Mouse (Mus musculus) hindbrain, postnatal 0 days (tissue): ENCODE results near the gene Gtpbp4. TPM values are rescaled to one million over a fixed set of nuclear protein-coding genes. Genes with fewer than 3 reads are reported as not detected.

ENCODE experiments used
- ATAC-seq: fragments of 200-750 bp; cut with Nextera tagmentation; 2 replicates; pipeline ENCODE4 v1.8.0; 2017; ENCODE audit warnings: mild to moderate bottlenecking, moderate TSS enrichment, moderate library complexity
- DNase-seq: peaks from one replicate; pipeline ENCODE4 v3.0.0-alpha.2; 2015; ENCODE audit warnings: low spot score
- H3K27ac ChIP-seq: fragments of 300-500 bp; sonication (generic); 2 replicates; pipeline ENCODE4 v1.5.1; 2014; ENCODE audit warnings: mild to moderate bottlenecking
- H3K27me3 ChIP-seq: fragments of 300-500 bp; sonication (generic); 2 replicates; pipeline ENCODE4 v1.6.1; 2014; ENCODE audit warnings: low read length, mixed read lengths; ENCODE audit not compliant: insufficient read depth
- H3K36me3 ChIP-seq: fragments of 300-500 bp; sonication (generic); 2 replicates; pipeline ENCODE4 v1.6.1; 2014; ENCODE audit warnings: low read length, mixed read lengths; ENCODE audit not compliant: insufficient read depth
- H3K4me1 ChIP-seq: fragments of 300-500 bp; sonication (generic); 2 replicates; pipeline ENCODE4 v1.6.1; 2014; ENCODE audit warnings: antibody characterized with exemption, low read length, mixed read lengths; ENCODE audit not compliant: insufficient read depth
- H3K4me2 ChIP-seq: fragments of 300-500 bp; sonication (generic); 2 replicates; pipeline ENCODE4 v1.6.1; 2014; ENCODE audit warnings: low read depth, mild to moderate bottlenecking, low read length, moderate library complexity, mixed read lengths
- H3K4me3 ChIP-seq: fragments of 300-500 bp; sonication (generic); 2 replicates; pipeline ENCODE4 v1.5.1; 2014; ENCODE audit warnings: low read length
- H3K9ac ChIP-seq: fragments of 300-500 bp; sonication (generic); replicated peaks from 2 replicates; pipeline ENCODE4 v1.6.1; 2014; ENCODE audit warnings: mild to moderate bottlenecking, low read length, moderate library complexity, mixed read lengths
- H3K9me3 ChIP-seq: fragments of 300-500 bp; sonication (generic); 2 replicates; pipeline ENCODE4 v1.6.1; 2016; ENCODE audit warnings: low read length, mixed read lengths
- CTCF ChIP-seq: IDR thresholded peaks from 2 replicates; pipeline ENCODE4 v1.5.1; 2016; ENCODE audit warnings: antibody characterized with exemption, control low read depth, low read depth
- WGBS: fragments of 180-500 bp; shearing (Covaris S2); extraction: QIAGEN DNeasy Blood & Tissue Kit; methylation state at CpG from one replicate; pipeline ENCODE4 v1.1.7; 2014; 5-methylcytosine and 5-hydroxymethylcytosine counted together
- polyA plus RNA-seq: library from polyadenylated mRNA; unstranded; fragments of >200 nt; fragmentation: Nextera tagmentation; extraction: Ambion mirVana; gene quantifications from 2 replicates; pipeline ENCODE4 v1.2.1, GENCODE M21; 2015
- total RNA-seq: library from RNA; depleted of rRNA; stranded (reverse); fragments of >200 nt; gene quantifications from 2 replicates; pipeline ENCODE4 v1.2.3, GENCODE M21; 2014; rRNA removed

The Gtpbp4 gene
- total RNA-seq, result 11.9 and 19.6 TPM in 2 replicates
- 53.0 and 57.8 TPM in 2 replicates for polyA plus RNA-seq

DNA sequence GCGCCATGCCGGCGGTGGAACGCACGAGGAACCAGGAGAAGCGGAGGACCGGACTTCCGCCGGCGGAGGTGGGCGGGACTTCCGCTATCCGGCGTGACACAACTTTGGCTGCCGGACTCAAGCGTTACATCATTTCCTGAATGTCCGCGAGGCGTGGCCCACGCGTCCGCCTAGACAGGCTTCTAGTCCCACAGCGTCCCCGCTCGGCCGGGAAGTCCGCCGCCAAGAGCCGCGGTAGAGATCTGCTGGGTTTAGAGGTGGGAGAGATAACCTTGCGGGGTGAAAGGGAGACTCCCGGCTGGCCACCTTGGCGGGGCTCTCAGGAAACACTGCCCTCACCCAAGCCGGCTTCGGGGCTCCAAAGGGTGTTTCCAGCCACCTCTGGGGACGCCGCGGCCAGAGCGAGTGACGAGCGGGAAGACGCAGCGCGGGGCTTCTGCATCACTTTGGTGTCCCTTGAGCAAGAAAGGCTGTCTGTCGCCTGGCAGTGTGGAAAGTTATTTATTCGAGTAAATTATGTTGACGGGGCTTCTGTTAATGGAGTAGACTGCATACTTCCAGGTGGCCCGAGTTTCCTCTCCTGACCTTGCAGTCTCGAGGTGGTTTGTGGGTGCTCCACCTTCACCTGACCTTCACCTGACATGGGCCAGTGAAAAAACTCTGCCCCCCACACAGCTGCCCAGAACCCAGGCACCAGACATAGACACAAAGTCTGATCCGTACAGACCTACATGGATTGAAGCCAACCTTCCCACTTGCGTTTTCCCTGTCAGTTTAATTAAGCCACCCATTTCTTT, at the start of gene Gtpbp4:
Gene Gtpbp4 (minus strand): TSS at position 94 of the 797 bp plus-strand sequence.
- DNase-seq (peak; percentile 99), ATAC-seq (peak; percentile 99)
- TF ChIP-seq CTCF, result peak; percentile 84
- Histone ChIP-seq H3K36me3 (peaks cover 2% of the 10 kb centered on the region; the same call in 1 of the 2 replicates), H3K4me1 (peaks cover 11% of the 10 kb centered on the region), H3K9me3 (no peaks in the 10 kb centered on the region), H3K4me2 (peak within 1 kb of the TSS; percentile 94), H3K27ac (peak within 1 kb of the TSS; percentile 86), H3K4me3 (peak within 1 kb of the TSS; percentile 97), H3K9ac (peak within 1 kb of the TSS; percentile 88), H3K27me3 (no peaks in the 10 kb centered on the region)
- under 1% methylated on average over 51 of the region's 51 CpGs for WGBS

DNA sequence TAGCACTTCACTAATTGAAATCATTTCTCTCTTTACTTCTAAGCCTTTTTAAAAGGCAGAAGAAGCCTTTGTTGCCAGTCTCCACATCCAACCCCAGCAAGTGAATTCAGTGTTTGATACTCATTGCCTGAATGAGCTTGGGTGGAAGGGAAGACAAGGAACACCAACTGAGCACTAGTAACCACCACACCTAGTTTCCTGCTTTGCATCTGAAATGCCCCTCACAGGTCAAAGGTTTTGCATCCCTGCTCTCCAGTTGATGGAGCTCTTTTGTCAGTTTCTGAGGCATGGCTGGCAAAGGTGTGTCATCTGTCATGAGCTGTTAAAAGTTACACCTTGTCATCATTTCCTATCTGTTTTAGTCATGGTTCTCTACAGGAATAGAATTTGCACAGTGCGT, 48.8 kb upstream of the Gtpbp4 start:
- H3K4me1 ChIP-seq, result no peaks in the 10 kb centered on the region
- H3K27ac ChIP-seq, result no peak overlapping the region
- WGBS, result 97% methylated on average over 1 of the region's 1 CpGs
- H3K4me2 ChIP-seq, result no peak overlapping the region
- no peaks in the 10 kb centered on the region for H3K9me3 ChIP-seq
- ATAC-seq (no peak), DNase-seq (no peak)
- H3K4me3 ChIP-seq, result no peak overlapping the region
- no peaks in the 10 kb centered on the region for H3K36me3 ChIP-seq
- H3K9ac ChIP-seq, result no peak overlapping the region
- no peaks in the 10 kb centered on the region for H3K27me3 ChIP-seq
- TF ChIP-seq CTCF, result no peak

DNA sequence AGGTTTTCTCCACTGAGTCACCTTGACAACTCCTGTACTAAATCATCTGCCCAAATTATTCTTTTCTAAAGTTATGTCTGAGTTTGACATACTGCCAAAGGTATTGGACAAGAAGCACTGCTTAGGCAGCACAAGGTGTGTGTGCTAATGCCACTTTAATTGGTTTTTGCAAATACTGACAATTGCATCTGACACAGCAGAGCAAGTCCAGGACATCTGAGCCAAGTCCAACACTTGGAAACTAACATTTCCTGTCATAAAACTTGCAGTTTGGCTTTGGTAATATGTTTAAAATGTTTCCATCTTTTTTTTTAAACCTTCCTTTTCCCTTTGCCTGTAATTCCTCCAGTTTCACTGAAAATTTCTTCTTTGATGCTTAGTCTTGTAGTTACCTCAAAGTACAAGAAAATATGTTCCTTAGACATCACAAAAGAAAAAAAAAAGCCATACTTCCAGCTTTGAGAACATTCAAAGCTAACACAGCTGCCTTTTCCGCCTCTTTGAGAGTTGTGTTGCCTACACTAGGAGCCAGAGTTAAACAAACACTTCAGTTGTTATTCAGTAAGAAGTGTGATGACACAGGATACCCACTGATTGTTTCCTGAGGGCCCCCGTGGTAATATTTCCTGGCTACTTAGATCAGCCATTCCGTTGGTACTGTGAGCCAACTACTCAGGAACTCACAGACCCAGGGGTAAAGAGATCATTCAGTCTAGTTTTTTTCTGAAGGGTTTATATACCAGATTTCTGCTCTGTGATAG, 47.6 kb upstream of the Gtpbp4 start:
- ATAC-seq (no peak), DNase-seq (no peak)
- H3K27ac ChIP-seq, result no peak overlapping the region
- WGBS, result 48% methylated on average over 3 of the region's 3 CpGs
- no peaks in the 10 kb centered on the region for H3K27me3 ChIP-seq
- H3K4me3 ChIP-seq, result no peak overlapping the region
- no peaks in the 10 kb centered on the region for H3K4me1 ChIP-seq
- TF ChIP-seq CTCF, result no peak
- H3K36me3 ChIP-seq, result no peaks in the 10 kb centered on the region
- no peak overlapping the region for H3K4me2 ChIP-seq
- H3K9me3 ChIP-seq, result no peaks in the 10 kb centered on the region
- no peak overlapping the region for H3K9ac ChIP-seq

DNA sequence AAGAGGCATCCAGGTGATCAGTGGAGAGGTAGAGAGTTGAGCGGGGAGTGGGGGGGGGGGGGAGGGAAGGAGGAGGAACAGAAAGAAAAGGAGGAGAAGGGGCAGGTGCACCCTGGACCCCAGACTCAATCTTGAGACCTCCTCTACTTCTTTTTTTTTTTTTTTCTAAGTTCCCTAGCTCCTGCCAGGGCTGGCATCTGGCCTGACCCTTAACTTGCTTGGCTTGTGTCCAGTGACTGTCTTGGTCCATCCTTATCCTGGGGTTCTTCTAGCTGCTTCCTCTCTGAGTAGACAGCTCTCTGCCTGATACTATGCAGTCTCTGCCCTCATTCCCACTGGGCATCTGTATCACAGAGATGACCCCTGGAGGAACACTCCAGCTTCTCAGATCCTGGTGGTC, 44.7 kb upstream of the Gtpbp4 start:
- no peak overlapping the region for H3K27ac ChIP-seq
- no peak overlapping the region for H3K9ac ChIP-seq
- no peak for ATAC-seq
- H3K4me1 ChIP-seq, result no peaks in the 10 kb centered on the region
- no peak overlapping the region for H3K4me2 ChIP-seq
- no peak for DNase-seq
- H3K36me3 ChIP-seq, result no peaks in the 10 kb centered on the region
- no peak for TF ChIP-seq CTCF
- no peak overlapping the region for H3K4me3 ChIP-seq
- no peaks in the 10 kb centered on the region for H3K9me3 ChIP-seq
- no peaks in the 10 kb centered on the region for H3K27me3 ChIP-seq
- 100% methylated on average over 1 of the region's 1 CpGs for WGBS

DNA sequence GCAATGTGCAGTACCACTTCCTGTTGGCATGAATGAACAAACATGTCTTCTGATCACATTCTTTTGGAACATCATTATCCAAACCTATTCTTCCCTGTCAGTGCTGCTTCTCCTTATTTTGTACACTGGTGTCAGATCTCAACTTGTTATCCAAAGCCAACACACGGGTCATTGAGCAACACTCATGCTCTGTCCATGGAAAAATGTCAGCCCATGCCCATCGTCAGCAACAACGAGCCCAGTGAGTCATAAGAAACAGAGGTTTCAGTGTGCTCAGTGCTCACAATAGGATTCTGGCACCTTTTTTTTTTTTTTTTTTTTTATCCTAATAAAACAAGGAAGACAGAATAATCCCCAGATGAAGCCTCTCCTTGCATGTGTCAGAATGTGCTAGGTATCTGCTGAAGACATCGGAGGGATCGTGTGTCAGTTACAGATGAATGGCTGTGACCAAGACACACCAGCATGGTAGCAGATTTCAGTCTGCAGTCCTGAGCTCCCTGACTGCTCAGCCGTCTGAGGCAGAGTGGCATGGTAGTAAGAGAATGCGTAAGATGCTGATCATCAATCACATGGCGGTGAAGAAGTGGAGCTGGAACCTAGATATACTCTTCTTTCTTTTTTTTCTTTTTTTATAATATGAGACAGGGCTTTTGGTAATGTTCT, 36.2 kb upstream of the Gtpbp4 start:
- H3K9ac ChIP-seq, result no peak overlapping the region
- no peaks in the 10 kb centered on the region for H3K4me1 ChIP-seq
- TF ChIP-seq CTCF, result no peak
- no peaks in the 10 kb centered on the region for H3K36me3 ChIP-seq
- no peaks in the 10 kb centered on the region for H3K27me3 ChIP-seq
- no peaks in the 10 kb centered on the region for H3K9me3 ChIP-seq
- no peak overlapping the region for H3K27ac ChIP-seq
- H3K4me2 ChIP-seq, result no peak overlapping the region
- no peak for DNase-seq
- no peak overlapping the region for H3K4me3 ChIP-seq
- 68% methylated on average over 8 of the region's 8 CpGs for WGBS
- ATAC-seq, result no peak

DNA sequence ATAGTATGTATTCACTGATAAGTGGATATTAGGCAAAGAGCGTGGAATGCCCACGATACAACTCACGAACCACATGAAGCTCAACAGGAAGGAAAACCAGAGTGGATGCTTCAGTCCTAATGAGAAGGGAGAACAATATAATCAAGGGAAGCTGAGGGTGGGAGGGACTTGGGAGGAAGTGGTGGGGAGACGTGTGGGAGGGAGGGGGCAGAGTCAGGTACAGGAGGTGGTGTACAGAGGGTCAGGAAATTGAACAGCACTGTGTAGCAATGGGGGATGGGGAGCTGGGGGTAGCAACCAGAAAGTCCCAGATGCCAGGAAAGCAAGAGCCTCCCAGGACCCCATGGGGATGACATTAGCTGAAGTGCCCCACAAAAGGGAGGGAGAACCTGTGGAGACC, 34.5 kb upstream of the Gtpbp4 start:
- H3K4me1 ChIP-seq, result no peaks in the 10 kb centered on the region
- no peak for DNase-seq
- H3K36me3 ChIP-seq, result no peaks in the 10 kb centered on the region
- 87% methylated on average over 4 of the region's 4 CpGs for WGBS
- no peak for TF ChIP-seq CTCF
- no peaks in the 10 kb centered on the region for H3K27me3 ChIP-seq
- H3K4me3 ChIP-seq, result no peak overlapping the region
- ATAC-seq, result no peak
- no peak overlapping the region for H3K9ac ChIP-seq
- no peak overlapping the region for H3K27ac ChIP-seq
- H3K4me2 ChIP-seq, result no peak overlapping the region
- no peaks in the 10 kb centered on the region for H3K9me3 ChIP-seq
